Mouse (Mus musculus): ENCODE results near the gene Nifk. TPM values are rescaled to one million over a fixed set of nuclear protein-coding genes. Genes with fewer than 3 reads are reported as not detected.

The Nifk gene
- 62.2 and 82.8 TPM in 2 replicates for polyA plus RNA-seq (2016; fragmentation: Nextera tagmentation; extraction: Ambion mirVana)

DNA sequence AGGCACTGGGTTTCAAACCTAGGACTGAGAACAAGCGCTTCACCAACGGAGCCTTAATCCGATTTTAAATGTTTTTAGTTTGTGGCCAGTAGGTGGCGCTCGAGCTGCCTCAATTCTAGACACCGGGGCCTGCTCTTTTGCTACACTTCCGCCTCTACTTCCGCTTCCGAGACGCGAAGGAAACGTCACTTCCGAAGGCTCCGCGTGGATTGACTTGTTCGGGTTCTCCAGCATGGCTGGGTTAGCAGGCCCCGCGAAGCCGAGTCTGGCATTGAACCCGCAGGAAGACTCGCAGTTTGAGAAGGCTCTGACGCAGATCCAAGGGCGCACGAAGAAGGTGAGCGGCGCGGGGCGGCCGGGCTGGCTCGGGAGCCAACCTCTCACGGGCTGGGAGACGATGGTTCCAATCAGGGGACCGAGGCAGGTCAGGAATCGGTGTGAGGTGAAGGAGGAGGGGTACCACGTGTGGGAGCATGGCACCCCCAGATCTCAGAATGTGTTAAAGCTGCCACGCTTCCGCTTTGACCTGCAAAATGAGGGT is at the start of gene Nifk:
Gene Nifk (plus strand): TSS at position 179 of the 541 bp plus-strand sequence.
- WGBS = under 1% methylated on average over 37 of the region's 37 CpGs
- Histone ChIP-seq H3K36me3 (peaks cover 22% of the 10 kb centered on the region), H3K4me1 (peaks cover 9% of the 10 kb centered on the region; the same call in 1 of the 2 replicates), H3K27ac (peak within 1 kb of the TSS; percentile 90), H3K4me3 (peak within 1 kb of the TSS; percentile 93), H3K27me3 (ENCODE audit: insufficient read depth, poor library complexity, severe bottlenecking) (no peaks in the 10 kb centered on the region), H3K9me3 (no peaks in the 10 kb centered on the region)
- DNase-seq (ENCODE audit: low spot score) = peak; percentile 96

DNA sequence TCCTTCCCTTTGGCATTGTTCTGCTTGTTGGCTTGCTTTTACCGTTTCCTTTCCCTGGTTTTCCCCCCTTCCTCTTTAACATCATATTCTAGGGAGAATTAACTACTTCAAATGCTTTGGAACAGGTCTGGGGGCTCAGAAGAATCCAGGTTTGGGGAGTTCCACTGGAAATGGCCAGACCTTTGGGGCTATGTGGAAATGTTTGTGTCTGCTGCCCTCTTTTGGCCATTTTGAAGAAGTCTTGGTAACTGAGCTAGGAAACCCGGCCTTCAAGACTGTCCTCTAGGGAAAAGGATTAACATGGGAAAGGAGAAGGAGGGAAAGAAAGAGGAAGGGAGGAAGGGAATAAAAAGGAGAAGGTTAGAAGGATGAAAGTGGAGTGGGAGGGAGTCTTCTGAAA is 46.5 kb upstream of the Nifk start:
- no peak for DNase-seq (ENCODE audit: low spot score)
- 7% methylated on average over 2 of the region's 2 CpGs for WGBS
- no peaks in the 10 kb centered on the region for H3K36me3 ChIP-seq
- H3K27ac ChIP-seq = no peak overlapping the region
- H3K4me3 ChIP-seq = no peak overlapping the region
- no peaks in the 10 kb centered on the region for H3K27me3 ChIP-seq (ENCODE audit: insufficient read depth, poor library complexity, severe bottlenecking)
- H3K4me1 ChIP-seq = no peaks in the 10 kb centered on the region
- H3K9me3 ChIP-seq = no peaks in the 10 kb centered on the region

DNA sequence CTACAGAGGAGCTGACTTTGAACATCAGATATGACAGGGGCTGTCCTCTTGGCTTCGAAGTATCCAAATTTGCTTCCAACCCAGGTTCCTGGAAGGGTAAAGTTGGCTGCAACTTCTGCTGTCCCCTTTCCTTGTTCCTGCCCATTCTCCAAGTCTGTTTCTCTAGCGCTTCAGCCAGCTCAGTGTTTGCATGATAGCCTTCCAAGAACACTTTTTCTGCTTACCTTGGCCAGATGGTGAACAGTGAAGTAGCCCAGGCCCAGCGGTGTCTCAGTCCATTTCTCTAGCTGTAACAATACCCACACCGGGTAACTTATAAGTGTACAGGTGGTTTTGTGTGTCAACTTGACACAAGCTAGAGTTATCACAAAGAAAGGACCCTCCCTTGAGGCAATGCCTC is 29.3 kb upstream of the Nifk start:
- Histone ChIP-seq H3K27ac (no peak overlapping the region), H3K27me3 (ENCODE audit: insufficient read depth, poor library complexity, severe bottlenecking) (no peaks in the 10 kb centered on the region), H3K4me1 (no peaks in the 10 kb centered on the region), H3K4me3 (no peak overlapping the region), H3K9me3 (no peaks in the 10 kb centered on the region), H3K36me3 (peaks cover 22% of the 10 kb centered on the region)
- DNase-seq (ENCODE audit: low spot score) = no peak
- WGBS = 76% methylated on average over 4 of the region's 4 CpGs

DNA sequence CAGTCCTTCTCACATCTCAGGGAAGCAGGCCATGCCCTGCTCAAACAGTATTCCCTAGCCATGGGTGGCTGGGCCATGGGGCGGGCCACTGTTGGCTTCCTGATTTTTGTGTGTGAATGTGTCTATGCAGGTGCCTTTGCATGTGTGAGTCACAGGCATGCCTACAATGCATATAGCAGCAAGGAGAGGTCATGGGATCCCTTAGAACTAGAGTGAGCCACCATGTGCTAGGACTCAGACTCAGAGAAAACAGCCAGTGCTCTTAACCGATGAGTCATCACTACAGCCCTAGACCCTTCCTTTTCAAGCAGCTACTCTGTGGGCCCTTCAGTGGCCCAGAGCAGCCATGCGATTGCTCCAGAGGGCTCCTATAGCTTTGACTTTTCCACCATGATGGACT is 27.4 kb upstream of the Nifk start:
- 96% methylated on average over 3 of the region's 3 CpGs for WGBS
- no peaks in the 10 kb centered on the region for H3K4me1 ChIP-seq
- peak; percentile 70 for DNase-seq (ENCODE audit: low spot score)
- no peak overlapping the region for H3K4me3 ChIP-seq
- H3K27me3 ChIP-seq (ENCODE audit: insufficient read depth, poor library complexity, severe bottlenecking) = no peaks in the 10 kb centered on the region
- H3K9me3 ChIP-seq = no peaks in the 10 kb centered on the region
- H3K36me3 ChIP-seq = peaks cover 40% of the 10 kb centered on the region
- H3K27ac ChIP-seq = no peak overlapping the region

DNA sequence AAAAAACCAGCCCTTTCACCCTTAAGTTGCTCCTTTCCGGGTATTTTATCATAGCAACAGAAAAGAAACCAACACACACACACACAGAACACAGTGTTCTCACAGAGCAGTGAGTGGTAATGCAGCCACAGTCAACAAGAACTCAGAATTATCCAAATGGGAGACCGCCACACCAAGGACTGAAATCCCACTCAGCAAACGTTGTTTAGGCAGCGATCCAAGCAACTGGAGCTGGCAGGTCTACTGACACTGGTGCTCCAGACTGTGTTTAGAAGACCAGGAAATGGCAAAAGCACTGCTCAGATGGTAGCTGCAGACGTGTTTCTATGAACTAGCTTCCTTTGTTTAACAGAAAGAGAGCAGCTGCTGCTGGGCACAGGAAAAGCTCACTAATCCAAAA is 26.8 kb upstream of the Nifk start:
- no peaks in the 10 kb centered on the region for H3K9me3 ChIP-seq
- H3K27ac ChIP-seq = no peak overlapping the region
- 80% methylated on average over 5 of the region's 5 CpGs for WGBS
- no peaks in the 10 kb centered on the region for H3K4me1 ChIP-seq
- peaks cover 46% of the 10 kb centered on the region for H3K36me3 ChIP-seq
- DNase-seq (ENCODE audit: low spot score) = peak; percentile 65
- no peaks in the 10 kb centered on the region for H3K27me3 ChIP-seq (ENCODE audit: insufficient read depth, poor library complexity, severe bottlenecking)
- no peak overlapping the region for H3K4me3 ChIP-seq

DNA sequence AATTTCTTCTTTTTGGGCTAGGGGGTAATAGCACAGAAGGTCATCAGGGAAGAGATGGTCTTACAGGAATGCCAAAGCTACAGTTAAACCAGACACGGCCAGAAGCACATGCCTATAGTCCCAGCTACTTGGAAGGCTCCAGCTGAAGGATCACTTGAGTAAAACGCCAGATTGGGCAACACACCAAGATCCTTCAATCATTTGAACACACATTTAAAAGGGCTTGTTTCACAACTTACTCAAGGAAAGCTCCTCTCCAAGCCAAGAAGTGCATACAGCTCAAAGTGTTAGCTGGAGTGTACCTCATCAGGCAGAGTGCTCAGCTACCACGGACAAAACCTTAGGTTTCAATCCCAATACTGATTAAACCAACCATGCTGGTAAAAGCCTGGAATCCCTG is 25.0 kb upstream of the Nifk start:
- H3K4me1 ChIP-seq = no peaks in the 10 kb centered on the region
- 82% methylated on average over 3 of the region's 3 CpGs for WGBS
- H3K4me3 ChIP-seq = no peak overlapping the region
- no peaks in the 10 kb centered on the region for H3K9me3 ChIP-seq
- DNase-seq (ENCODE audit: low spot score) = peak; percentile 6
- H3K36me3 ChIP-seq = peaks cover 64% of the 10 kb centered on the region
- H3K27ac ChIP-seq = no peak overlapping the region
- H3K27me3 ChIP-seq (ENCODE audit: insufficient read depth, poor library complexity, severe bottlenecking) = no peaks in the 10 kb centered on the region

DNA sequence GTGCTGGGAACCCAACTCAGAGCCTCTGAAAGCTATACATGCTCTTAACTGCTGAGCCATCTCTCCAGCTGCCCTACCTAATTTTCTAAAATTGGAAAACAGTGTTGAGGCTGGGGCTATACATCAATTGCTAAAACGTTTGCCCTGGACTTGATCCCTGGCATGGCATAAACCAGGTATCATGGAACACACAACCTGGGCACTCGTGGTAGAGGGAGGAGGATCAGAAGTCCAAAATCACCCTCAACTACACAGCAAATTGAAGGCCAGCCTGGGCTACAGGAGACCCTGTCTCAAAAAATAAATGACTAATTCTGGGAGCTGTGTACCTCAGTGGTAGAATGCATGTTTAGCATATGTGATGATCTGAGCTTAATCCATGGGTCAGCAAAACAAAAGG is 23.9 kb upstream of the Nifk start:
- H3K36me3 ChIP-seq = peaks cover 75% of the 10 kb centered on the region
- peak; percentile 54 for DNase-seq (ENCODE audit: low spot score)

DNA sequence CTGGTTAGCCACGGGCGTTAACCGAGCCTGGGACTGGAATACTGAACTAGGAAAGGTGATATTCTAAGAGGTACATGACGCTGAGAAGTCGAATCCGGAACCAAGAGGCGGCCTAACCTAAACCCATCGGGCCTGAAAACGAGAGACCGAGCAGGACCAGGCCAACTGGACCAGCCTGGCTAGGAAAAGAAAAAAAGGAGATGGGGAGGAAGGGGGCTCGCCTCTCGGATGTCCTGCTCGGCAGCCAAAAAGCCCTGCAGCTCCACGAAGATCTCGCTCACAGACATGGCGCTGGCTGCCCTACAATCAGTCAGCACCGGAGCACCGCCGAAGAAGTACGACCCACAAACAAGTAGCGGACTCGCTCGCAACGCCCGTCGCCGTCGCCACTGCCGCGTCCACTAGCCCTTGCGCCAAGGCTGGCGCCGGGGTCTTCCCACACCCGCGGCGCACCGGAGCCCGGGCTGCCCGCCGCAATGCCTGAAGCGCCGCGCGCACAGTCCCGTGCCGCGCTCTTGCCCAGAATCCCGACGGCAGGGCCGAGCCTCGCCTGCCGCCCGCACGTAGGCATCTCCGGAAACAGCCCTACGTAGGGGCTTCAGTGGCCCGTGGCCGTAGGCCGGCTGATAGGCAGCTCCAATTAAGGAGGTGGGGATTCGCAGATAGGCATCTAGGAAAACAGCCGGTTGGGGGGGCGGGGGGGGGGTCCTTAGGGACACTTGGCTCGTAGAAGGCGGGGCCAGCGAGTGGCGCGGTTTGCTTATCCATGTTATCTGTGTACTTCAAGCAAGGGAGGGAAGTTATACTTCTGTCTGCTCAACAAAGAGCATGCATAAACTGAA is 10.6 kb upstream of the Nifk start:
- H3K27me3 ChIP-seq (ENCODE audit: insufficient read depth, poor library complexity, severe bottlenecking) = no peaks in the 10 kb centered on the region
- peaks cover 18% of the 10 kb centered on the region for H3K36me3 ChIP-seq
- no peaks in the 10 kb centered on the region for H3K9me3 ChIP-seq
- H3K4me3 ChIP-seq = peak overlapping the region; percentile 79
- DNase-seq (ENCODE audit: low spot score) = peak; percentile 96
- H3K27ac ChIP-seq = peak overlapping the region; percentile 95
- WGBS = under 1% methylated on average over 67 of the region's 67 CpGs
- H3K4me1 ChIP-seq = peaks cover 9% of the 10 kb centered on the region; the same call in 1 of the 2 replicates

More for the DNA sequence above, 23.9 kb upstream of the Nifk start:
- Histone ChIP-seq H3K9me3 (no peaks in the 10 kb centered on the region), H3K4me3 (no peak overlapping the region), H3K27me3 (ENCODE audit: insufficient read depth, poor library complexity, severe bottlenecking) (no peaks in the 10 kb centered on the region), H3K4me1 (no peaks in the 10 kb centered on the region), H3K27ac (no peak overlapping the region)
- WGBS = 98% methylated on average over 2 of the region's 2 CpGs

DNA sequence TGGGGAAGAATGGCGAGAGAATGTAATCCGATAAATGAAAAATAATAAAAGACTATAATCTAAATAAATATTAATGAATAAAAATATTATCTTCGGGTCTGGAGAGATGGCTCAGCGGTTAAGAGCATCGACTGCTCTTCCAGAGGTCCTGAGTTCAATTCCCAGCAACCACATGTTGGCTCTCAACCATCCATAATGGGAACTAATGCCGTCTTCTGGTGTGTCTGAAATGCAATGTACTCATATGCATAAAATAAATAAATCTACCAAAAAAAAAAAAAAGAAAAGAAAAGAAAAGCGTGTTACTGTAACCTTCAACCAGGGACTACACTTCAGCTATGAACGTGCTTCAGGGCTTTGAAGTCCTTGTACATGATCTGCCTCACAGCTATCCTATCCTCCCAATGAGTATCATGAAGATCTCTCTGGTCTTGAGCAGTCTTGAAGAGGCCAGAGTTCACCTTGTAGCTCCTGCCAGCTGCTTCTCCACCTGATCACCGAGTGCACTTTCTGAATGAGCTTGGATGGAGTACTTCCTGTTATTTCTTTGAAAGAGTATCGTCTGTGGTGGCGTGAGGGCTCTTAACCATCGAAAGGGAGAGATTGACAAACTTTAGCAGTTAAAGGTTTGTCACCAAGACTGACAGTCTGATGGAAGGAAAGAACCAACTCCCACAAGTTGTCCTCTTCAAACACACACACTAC is 9.9 kb upstream of the Nifk start, which contains the start of gene Tsn:
Gene Tsn (minus strand): TSS at position 118 of the 705 bp plus-strand sequence.
- H3K4me1 ChIP-seq = peaks cover 9% of the 10 kb centered on the region; the same call in 1 of the 2 replicates
- H3K27me3 ChIP-seq (ENCODE audit: insufficient read depth, poor library complexity, severe bottlenecking) = no peaks in the 10 kb centered on the region
- H3K27ac ChIP-seq = peak within 1 kb of the TSS; percentile 95
- H3K36me3 ChIP-seq = peaks cover 10% of the 10 kb centered on the region
- H3K4me3 ChIP-seq = peak within 1 kb of the TSS; percentile 79
- WGBS = 49% methylated on average over 12 of the region's 12 CpGs
- H3K9me3 ChIP-seq = no peaks in the 10 kb centered on the region
- DNase-seq (ENCODE audit: low spot score) = no peak

DNA sequence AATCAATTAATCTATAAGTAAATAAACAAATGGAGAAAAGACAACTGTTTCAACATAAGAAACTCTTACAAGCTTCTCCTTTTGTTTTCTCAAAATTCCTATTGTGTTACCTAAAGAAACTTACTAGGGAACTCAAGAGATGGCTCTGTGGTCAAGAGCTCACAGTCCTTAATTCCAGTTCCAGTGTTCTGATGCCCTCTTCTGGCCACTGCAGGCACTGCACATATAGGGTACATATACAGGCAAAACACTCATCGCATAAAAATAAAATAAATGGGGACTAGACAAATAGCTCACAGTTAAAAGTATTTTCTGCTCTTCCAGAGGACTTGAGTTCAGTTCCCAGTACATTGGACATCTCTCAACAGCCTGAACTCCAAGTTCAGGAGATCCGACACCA is 943 bp upstream of the Nifk start:
- H3K4me3 ChIP-seq = no peak overlapping the region
- H3K27ac ChIP-seq = no peak overlapping the region
- no peak for DNase-seq (ENCODE audit: low spot score)
- WGBS = 70% methylated on average over 2 of the region's 2 CpGs
- H3K9me3 ChIP-seq = no peaks in the 10 kb centered on the region
- no peaks in the 10 kb centered on the region for H3K27me3 ChIP-seq (ENCODE audit: insufficient read depth, poor library complexity, severe bottlenecking)
- H3K36me3 ChIP-seq = peaks cover 18% of the 10 kb centered on the region
- H3K4me1 ChIP-seq = peaks cover 9% of the 10 kb centered on the region; the same call in 1 of the 2 replicates

DNA sequence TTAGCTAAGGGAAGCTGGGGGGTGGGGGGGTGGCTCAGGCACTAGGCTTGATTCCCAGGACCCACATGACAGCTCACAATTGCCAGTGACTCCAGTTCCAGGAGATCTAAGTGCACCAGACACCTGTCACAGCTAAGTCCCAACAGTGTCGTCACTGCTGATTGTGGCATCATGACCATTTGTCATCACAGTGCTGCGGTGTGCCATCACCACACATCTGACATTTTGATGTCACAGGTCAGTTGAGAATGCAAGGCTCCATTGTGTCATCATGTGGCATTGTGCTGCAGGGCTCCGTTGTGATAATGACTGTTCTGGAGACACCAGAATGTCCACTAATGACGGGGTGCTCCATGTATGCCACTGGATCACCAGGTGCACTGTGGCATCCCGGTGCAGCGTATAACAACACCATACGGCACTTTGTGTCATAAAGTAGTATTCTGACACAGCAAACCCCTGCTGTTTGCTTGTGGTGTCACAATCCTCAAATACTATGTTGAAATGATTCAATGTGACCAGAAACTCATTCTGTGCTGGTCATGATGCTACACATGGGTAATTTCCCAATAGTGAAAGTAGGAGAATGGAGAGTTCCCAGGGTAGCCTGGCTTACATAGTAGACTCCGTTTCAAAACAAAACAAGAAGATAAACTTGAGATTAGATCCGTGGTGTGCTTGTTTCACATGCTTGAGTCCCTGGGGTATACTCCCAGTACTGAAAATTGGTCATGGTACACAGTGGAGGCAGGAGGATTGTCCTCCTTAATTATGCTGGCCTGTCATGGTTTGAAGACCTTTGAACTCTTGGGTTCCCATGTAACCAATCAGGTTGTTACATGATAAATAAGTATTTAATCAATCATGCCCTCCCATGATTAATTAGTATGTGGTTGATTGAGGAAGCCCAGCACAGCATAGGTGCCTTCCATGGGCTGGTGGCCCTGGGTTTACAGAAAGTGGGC is 13.4 kb downstream of the Nifk start:
- H3K9me3 ChIP-seq = no peaks in the 10 kb centered on the region
- H3K4me1 ChIP-seq = no peaks in the 10 kb centered on the region
- no peak overlapping the region for H3K4me3 ChIP-seq
- H3K36me3 ChIP-seq = peaks cover 59% of the 10 kb centered on the region
- 80% methylated on average over 9 of the region's 9 CpGs for WGBS
- H3K27ac ChIP-seq = no peak overlapping the region
- H3K27me3 ChIP-seq (ENCODE audit: insufficient read depth, poor library complexity, severe bottlenecking) = no peaks in the 10 kb centered on the region
- DNase-seq (ENCODE audit: low spot score) = no peak

DNA sequence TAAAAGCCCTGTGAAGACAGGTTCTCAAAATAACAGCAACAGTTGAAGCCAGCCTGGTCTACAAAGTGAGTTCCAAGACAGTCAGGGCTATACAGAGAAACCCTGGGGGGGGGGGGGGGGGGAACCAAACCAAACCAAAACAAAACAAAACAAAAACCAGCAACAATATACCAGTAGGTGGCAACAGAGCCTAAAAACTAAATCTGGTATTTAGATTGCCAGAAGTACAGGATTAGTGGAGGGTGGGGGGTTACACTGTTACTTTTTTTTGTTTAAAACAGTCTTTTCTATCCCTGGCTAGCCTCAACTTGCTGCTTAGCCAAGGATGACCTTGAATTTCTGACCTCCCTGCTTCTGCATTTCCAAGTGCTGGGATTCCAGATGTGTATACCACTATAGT is 14.2 kb downstream of the Nifk start:
- H3K4me1 ChIP-seq = no peaks in the 10 kb centered on the region
- H3K36me3 ChIP-seq = peaks cover 51% of the 10 kb centered on the region
- no peaks in the 10 kb centered on the region for H3K27me3 ChIP-seq (ENCODE audit: insufficient read depth, poor library complexity, severe bottlenecking)
- H3K27ac ChIP-seq = no peak overlapping the region
- no peaks in the 10 kb centered on the region for H3K9me3 ChIP-seq
- DNase-seq (ENCODE audit: low spot score) = no peak
- no peak overlapping the region for H3K4me3 ChIP-seq

Measured in heart, embryonic 10.5 days (tissue).